In genomic region chr4:99626047-99626844, GRCm38 (mm10) we compare ENCODE assay signal across 10 mouse cellular contexts. TPM values are rescaled to one million over a fixed set of nuclear protein-coding genes. Genes with fewer than 3 reads are reported as not detected.
DNase-seq lines count a peak whose midpoint lies in the region; ATAC-seq and TF ChIP-seq lines count a peak whose summit lies in the region.
"Had no signal": no experiment of that assay in that cellular context is flagged by ENCODE, and none has a peak within 500 bp of the region (broad histone marks: within the 10 kb centered on the region; RNA-seq: fewer than 3 reads in every experiment).

No protein-coding gene starts in this region.

- no peak overlapping the region for H3K4me3 ChIP-seq in forebrain, postnatal 0 days (ENCODE audit: low read depth, low read length)
- H3K4me3 ChIP-seq in limb, embryonic 14.5 days (replicated peaks; ENCODE audit: low read length): peak overlapping the region; percentile 6; the same call in 1 of the 2 replicates
- H3K4me3 ChIP-seq in left cerebral cortex, adult 2 months: no peak overlapping the region
- H3K4me3 ChIP-seq: erythroblast, embryonic 14.5 days had no signal

- no peak for ATAC-seq in forebrain, postnatal 0 days
- no peak for ATAC-seq in limb, embryonic 14.5 days (ENCODE audit: low FRiP score, low read depth)
- no peak for ATAC-seq in granulocyte monocyte progenitor cell, adult 5-6 weeks (replicated peaks; ENCODE audit: poor library complexity, severe bottlenecking)
- ATAC-seq: Patski had no signal

- TF ChIP-seq POLR2A in limb, embryonic 14.5 days (IDR thresholded peaks at IDR 0.05; ENCODE audit: borderline replicate concordance, extremely low read depth, insufficient read depth, insufficient read length): no peak

- no peaks in the 10 kb centered on the region for H3K9me3 ChIP-seq in forebrain, postnatal 0 days (ENCODE audit: low read length)
- no peaks in the 10 kb centered on the region for H3K9me3 ChIP-seq in limb, embryonic 14.5 days (ENCODE audit: control insufficient read depth, low read length)

- H3K27me3 ChIP-seq in forebrain, postnatal 0 days (ENCODE audit: insufficient read depth, low read length): peaks cover 5% of the 10 kb centered on the region
- H3K27me3 ChIP-seq in limb, embryonic 14.5 days (ENCODE audit: control insufficient read depth, insufficient read depth, low read length): no peaks in the 10 kb centered on the region
- H3K27me3 ChIP-seq: Patski had no signal

- WGBS in forebrain, postnatal 0 days: 6% methylated on average over 22 of the region's 24 CpGs
- 13% methylated on average over 21 of the region's 24 CpGs for WGBS in limb, embryonic 14.5 days

- H3K27ac ChIP-seq in forebrain, postnatal 0 days (ENCODE audit: low read depth, low read length): no peak overlapping the region
- no peak overlapping the region for H3K27ac ChIP-seq in limb, embryonic 14.5 days (replicated peaks; ENCODE audit: low read depth, low read length)
- H3K27ac ChIP-seq in left cerebral cortex, adult 2 months: no peak overlapping the region

- H3K4me1 ChIP-seq in forebrain, postnatal 0 days (ENCODE audit: insufficient read depth): no peaks in the 10 kb centered on the region
- peaks cover 8% of the 10 kb centered on the region; the same call in 1 of the 2 replicates for H3K4me1 ChIP-seq in limb, embryonic 14.5 days (ENCODE audit: control insufficient read depth, insufficient read depth, low read length)

- no peak for TF ChIP-seq CTCF in forebrain, postnatal 0 days (IDR thresholded peaks at IDR 0.05; ENCODE audit: low read depth)
- TF ChIP-seq CTCF in left cerebral cortex, adult 2 months (IDR thresholded peaks at IDR 0.05): no peak

- no peak overlapping the region for H3K9ac ChIP-seq in forebrain, postnatal 0 days
- no peak overlapping the region for H3K9ac ChIP-seq in limb, embryonic 14.5 days (ENCODE audit: low read depth, low read length, severe bottlenecking)

- intact Hi-C loops in left cerebral cortex, adult 2 months (cut with DNase I): no loop called here
- intact Hi-C loops in left cerebral cortex, postnatal 36 days (cut with DNase I): no loop called here

- peak overlapping the region; percentile 19; the same call in 1 of the 2 replicates for H3K4me2 ChIP-seq in forebrain, postnatal 0 days (ENCODE audit: low read depth)
- H3K4me2 ChIP-seq in limb, embryonic 14.5 days (replicated peaks; ENCODE audit: low read depth, low read length, severe bottlenecking): peak overlapping the region; percentile 41

- H3K36me3 ChIP-seq in forebrain, postnatal 0 days (ENCODE audit: insufficient read depth): no peaks in the 10 kb centered on the region
- no peaks in the 10 kb centered on the region for H3K36me3 ChIP-seq in limb, embryonic 14.5 days (ENCODE audit: control insufficient read depth, insufficient read depth, low read length)

- peak; percentile 6 for DNase-seq in kidney, postnatal 10 days
- DNase-seq in kidney, adult 9 months: no peak
- DNase-seq in forebrain, postnatal 0 days: peak; percentile 14
- peak; percentile 68 for DNase-seq in limb, embryonic 14.5 days (ENCODE audit: low spot score)
- DNase-seq in retina, embryonic 14.5 days (ENCODE audit: low spot score): peak; percentile 41
- no peak for DNase-seq in left cerebral cortex, adult 2 months (ENCODE audit: extremely low spot score in 1 of 2, low spot score in 2 of 2)
- DNase-seq in left cerebral cortex, postnatal 36 days (ENCODE audit: low spot score in 2 of 2): no peak

RNA-seq across cellular contexts. Expression of gene Foxd3, which starts 29.9 kb away (rescaled TPM):
- total RNA-seq in forebrain, postnatal 0 days (2014; rRNA removed): 0.81 and 1.2 TPM in 2 replicates
- polyA plus RNA-seq in forebrain, postnatal 0 days (2015; fragmentation: Nextera tagmentation; extraction: Ambion mirVana): 0.11 and 0.36 TPM in 2 replicates
- polyA plus RNA-seq in limb, embryonic 14.5 days (2012; rRNA removed): 3.3 and 4.2 TPM in 2 replicates
- 0.81 and 0.87 TPM in 2 replicates for polyA plus RNA-seq in limb, embryonic 14.5 days (2014; fragmentation: Nextera tagmentation; extraction: Ambion mirVana)
- not detected in 2 replicates for total RNA-seq in granulocyte monocyte progenitor cell, adult 5-6 weeks (2014; fragmentation: Nextera tagmentation)
- total RNA-seq in granulocyte monocyte progenitor cell, adult 5-6 weeks (2017): not detected in 2 replicates
- total RNA-seq in left cerebral cortex, adult 2 months (2021): not detected
- total RNA-seq in left cerebral cortex, postnatal 36 days (2021): not detected
- polyA plus RNA-seq: erythroblast, embryonic 14.5 days; Patski had no signal

Comparison
In these comparisons a context has a peak if more than half of its experiments do, and no peak if none do; other contexts are left out.
1. DNase-seq: peak in kidney, postnatal 10 days (single experiment), forebrain, postnatal 0 days (single experiment), limb, embryonic 14.5 days (single experiment) and retina, embryonic 14.5 days (single experiment); none in kidney, adult 9 months (single experiment), left cerebral cortex, adult 2 months (0 of 2) and left cerebral cortex, postnatal 36 days (0 of 2).